Mouse (Mus musculus) embryonic facial prominence, embryonic 11.5 days (tissue): Measurements from ENCODE around the gene Mgea5. TPM values are rescaled to one million over a fixed set of nuclear protein-coding genes. Genes with fewer than 3 reads are reported as not detected.

Source experiments
- ATAC-seq: fragments of 200-750 bp; cut with Nextera tagmentation; replicated peaks from 2 replicates; pipeline ENCODE4 v1.8.0; 2017; ENCODE audit warnings: low read depth; ENCODE audit not compliant: insufficient number of reproducible peaks, low FRiP score, low TSS enrichment
- DNase-seq: peaks from one replicate; pipeline ENCODE4 v3.0.0-alpha.2; 2015; ENCODE audit warnings: low spot score
- H3K27ac ChIP-seq: fragments of 300-500 bp; sonication (generic); replicated peaks from 2 replicates; pipeline ENCODE4 v1.5.1; 2014; ENCODE audit warnings: mild to moderate bottlenecking, low read depth, low read length, control low read depth
- H3K27me3 ChIP-seq: fragments of 300-500 bp; sonication (generic); 2 replicates; pipeline ENCODE4 v1.6.1; 2014; ENCODE audit warnings: mild to moderate bottlenecking, low read length, moderate library complexity, mixed read lengths; ENCODE audit not compliant: control insufficient read depth, insufficient read depth
- H3K36me3 ChIP-seq: fragments of 300-500 bp; sonication (generic); replicated peaks from 2 replicates; pipeline ENCODE4 v1.6.1; 2014; ENCODE audit warnings: low read depth, mild to moderate bottlenecking, low read length, moderate library complexity, mixed read lengths; ENCODE audit not compliant: control insufficient read depth, insufficient read depth
- H3K4me1 ChIP-seq: fragments of 300-500 bp; sonication (generic); 2 replicates; pipeline ENCODE4 v1.6.1; 2014; ENCODE audit warnings: low read length, mixed read lengths; ENCODE audit not compliant: control insufficient read depth, insufficient read depth
- H3K4me2 ChIP-seq: fragments of 300-500 bp; sonication (generic); 2 replicates; pipeline ENCODE4 v1.6.1; 2014; ENCODE audit warnings: low read depth, mild to moderate bottlenecking, control low read depth, low read length, moderate library complexity
- H3K4me3 ChIP-seq: fragments of 300-500 bp; sonication (generic); 2 replicates; pipeline ENCODE4 v1.5.1; 2014; ENCODE audit warnings: low read depth, low read length, control low read depth
- H3K9ac ChIP-seq: fragments of 300-500 bp; sonication (generic); replicated peaks from 2 replicates; pipeline ENCODE4 v1.6.1; 2014; ENCODE audit warnings: mild to moderate bottlenecking, control low read depth, low read length
- H3K9me3 ChIP-seq: fragments of 300-500 bp; sonication (generic); replicated peaks from 2 replicates; pipeline ENCODE4 v1.6.1; 2016; ENCODE audit warnings: mild to moderate bottlenecking, low read length, inconsistent platforms, mixed read lengths; ENCODE audit not compliant: control insufficient read depth
- WGBS: fragments of 180-500 bp; shearing (Covaris S2); extraction: QIAGEN DNeasy Blood & Tissue Kit; methylation state at CpG from one replicate; pipeline ENCODE4 v1.1.7; 2014; 5-methylcytosine and 5-hydroxymethylcytosine counted together
- polyA plus RNA-seq: library from polyadenylated mRNA; unstranded; fragments of >200 nt; fragmentation: Nextera tagmentation; extraction: Ambion mirVana; gene quantifications from 2 replicates; pipeline ENCODE4 v1.2.1, GENCODE M21; 2014

Gene Mgea5
- polyA plus RNA-seq, 1 experiment from 2014 or later = 58.8 TPM

DNA sequence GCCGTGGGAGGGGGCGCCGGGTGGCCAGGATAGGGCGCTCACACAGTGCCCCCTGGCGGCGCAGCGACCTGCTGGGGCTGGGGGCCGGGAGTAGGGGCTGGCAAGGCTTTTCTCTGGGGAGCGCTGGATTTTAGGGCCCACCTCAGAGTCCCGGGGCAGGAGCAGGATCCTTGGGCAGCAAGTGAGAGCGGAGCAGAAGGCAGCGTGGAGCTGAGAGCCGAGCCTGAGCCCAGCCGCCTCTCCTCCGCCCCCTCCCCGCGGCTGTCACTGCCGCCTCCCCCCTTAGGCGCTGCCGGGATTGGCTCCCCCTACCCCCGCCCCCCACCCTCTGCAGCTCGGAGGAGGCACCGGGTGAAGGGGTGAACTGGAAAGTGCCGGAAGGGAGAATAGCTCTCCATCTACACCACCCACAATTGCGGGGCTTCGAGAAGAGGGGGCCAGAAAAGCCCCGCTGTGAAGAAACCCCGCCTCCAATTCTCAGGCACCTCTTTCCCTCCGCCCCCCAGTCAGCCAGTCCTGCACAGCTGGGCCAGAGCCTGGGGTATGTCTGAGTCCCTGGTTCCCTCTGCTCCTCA, 32.3 kb upstream of the Mgea5 start, which contains the start of gene Kcnip2:
Gene Kcnip2, minus strand, starts transcription at position 231 of the 575 bp plus-strand sequence.
- Histone ChIP-seq H3K27me3 (no peaks in the 10 kb centered on the region; the same call in 1 of the 2 replicates), H3K9me3 (no peaks in the 10 kb centered on the region), H3K4me2 (peak within 1 kb of the TSS; percentile 84), H3K4me1 (peaks cover 7% of the 10 kb centered on the region), H3K4me3 (peak within 1 kb of the TSS; percentile 23), H3K27ac (no peak within 1 kb of the TSS), H3K36me3 (no peaks in the 10 kb centered on the region; the same call in 1 of the 2 replicates), H3K9ac (peak within 1 kb of the TSS; percentile 45)
- DNase-seq (peak; percentile 70), ATAC-seq (peak; percentile 46; the same call in 1 of the 2 replicates)
- WGBS = 1% methylated on average over 22 of the region's 29 CpGs

DNA sequence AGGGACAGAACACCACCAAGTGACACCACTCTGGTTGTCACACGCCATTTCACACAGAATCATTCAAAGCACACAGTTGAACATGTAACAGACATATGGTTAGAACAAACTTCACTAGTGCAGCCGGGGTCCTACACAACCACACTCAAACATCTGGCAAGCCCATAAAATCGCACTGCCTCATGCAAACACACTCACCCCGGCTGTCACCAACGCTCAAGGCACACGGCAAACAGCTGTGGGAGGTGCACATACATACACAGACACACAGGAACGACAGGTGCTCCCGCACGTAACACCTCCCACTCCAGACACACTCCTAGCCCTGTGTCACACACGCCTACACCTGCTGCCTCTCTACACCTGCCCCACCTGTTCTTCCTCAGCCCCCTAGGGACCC, 31.5 kb upstream of the Mgea5 start:
- H3K4me2 ChIP-seq = no peak overlapping the region; the same call in 1 of the 2 replicates
- H3K36me3 ChIP-seq = no peaks in the 10 kb centered on the region; the same call in 1 of the 2 replicates
- 65% methylated on average over 10 of the region's 10 CpGs for WGBS
- H3K4me1 ChIP-seq = peaks cover 7% of the 10 kb centered on the region
- no peaks in the 10 kb centered on the region; the same call in 1 of the 2 replicates for H3K27me3 ChIP-seq
- H3K9ac ChIP-seq = no peak overlapping the region
- DNase-seq = no peak
- no peaks in the 10 kb centered on the region for H3K9me3 ChIP-seq
- H3K27ac ChIP-seq = no peak overlapping the region
- no peak for ATAC-seq
- H3K4me3 ChIP-seq = peak overlapping the region; percentile 23; the same call in 1 of the 2 replicates

DNA sequence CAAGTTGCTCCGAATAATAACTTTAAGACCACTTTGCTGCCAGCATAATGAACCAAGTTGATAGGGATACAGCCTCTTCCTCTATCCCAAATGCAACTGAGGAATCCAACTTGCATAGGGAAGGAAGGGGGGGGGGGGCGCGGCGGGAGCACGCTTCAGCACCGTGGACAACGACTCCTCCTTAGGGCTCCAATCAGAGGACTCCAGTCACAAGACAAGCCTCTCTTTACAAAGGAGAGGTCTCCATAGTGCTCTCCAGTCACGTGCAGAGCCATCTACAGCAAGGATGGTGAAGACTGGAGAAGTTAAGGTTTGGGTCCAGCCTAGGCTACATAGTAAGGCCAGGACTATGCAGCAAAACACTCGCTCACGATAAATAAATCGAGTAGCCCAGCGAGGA, 30.2 kb upstream of the Mgea5 start:
- H3K4me3 ChIP-seq = no peak overlapping the region
- no peak overlapping the region for H3K27ac ChIP-seq
- no peak overlapping the region for H3K9ac ChIP-seq
- DNase-seq (peak; percentile 75), ATAC-seq (0 out of 2 replicates have a peak, but pooled peaks have one; percentile 11)
- H3K4me2 ChIP-seq = no peak overlapping the region
- WGBS = 11% methylated on average over 12 of the region's 12 CpGs
- no peaks in the 10 kb centered on the region; the same call in 1 of the 2 replicates for H3K36me3 ChIP-seq
- no peaks in the 10 kb centered on the region for H3K9me3 ChIP-seq
- no peaks in the 10 kb centered on the region; the same call in 1 of the 2 replicates for H3K27me3 ChIP-seq
- H3K4me1 ChIP-seq = peaks cover 7% of the 10 kb centered on the region

DNA sequence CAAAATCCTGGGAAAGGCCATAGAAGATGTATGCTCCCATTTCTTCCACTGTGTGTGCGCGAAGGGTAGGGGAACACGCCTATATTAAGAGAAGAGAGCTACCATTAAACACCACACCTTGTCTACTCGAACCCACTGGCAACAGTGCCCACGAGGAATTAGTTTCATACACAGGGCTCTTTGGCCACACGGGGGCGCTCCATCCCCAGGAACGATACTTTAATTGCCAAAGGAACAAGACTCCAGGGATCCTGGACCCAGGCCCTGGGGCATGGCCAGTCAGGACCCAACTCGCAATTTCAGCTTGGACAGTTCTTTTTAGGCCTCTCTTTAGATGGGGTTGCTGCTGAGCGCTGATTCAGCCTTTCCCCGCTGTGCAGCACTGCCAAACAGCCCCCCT, 29.6 kb upstream of the Mgea5 start:
- H3K27me3 ChIP-seq = no peaks in the 10 kb centered on the region; the same call in 1 of the 2 replicates
- H3K4me1 ChIP-seq = peaks cover 7% of the 10 kb centered on the region
- H3K4me2 ChIP-seq = no peak overlapping the region
- H3K27ac ChIP-seq = no peak overlapping the region
- ATAC-seq = no peak
- no peak overlapping the region for H3K4me3 ChIP-seq
- 7% methylated on average over 11 of the region's 11 CpGs for WGBS
- no peak overlapping the region for H3K9ac ChIP-seq
- no peaks in the 10 kb centered on the region; the same call in 1 of the 2 replicates for H3K36me3 ChIP-seq
- H3K9me3 ChIP-seq = no peaks in the 10 kb centered on the region
- peak; percentile 82 for DNase-seq

DNA sequence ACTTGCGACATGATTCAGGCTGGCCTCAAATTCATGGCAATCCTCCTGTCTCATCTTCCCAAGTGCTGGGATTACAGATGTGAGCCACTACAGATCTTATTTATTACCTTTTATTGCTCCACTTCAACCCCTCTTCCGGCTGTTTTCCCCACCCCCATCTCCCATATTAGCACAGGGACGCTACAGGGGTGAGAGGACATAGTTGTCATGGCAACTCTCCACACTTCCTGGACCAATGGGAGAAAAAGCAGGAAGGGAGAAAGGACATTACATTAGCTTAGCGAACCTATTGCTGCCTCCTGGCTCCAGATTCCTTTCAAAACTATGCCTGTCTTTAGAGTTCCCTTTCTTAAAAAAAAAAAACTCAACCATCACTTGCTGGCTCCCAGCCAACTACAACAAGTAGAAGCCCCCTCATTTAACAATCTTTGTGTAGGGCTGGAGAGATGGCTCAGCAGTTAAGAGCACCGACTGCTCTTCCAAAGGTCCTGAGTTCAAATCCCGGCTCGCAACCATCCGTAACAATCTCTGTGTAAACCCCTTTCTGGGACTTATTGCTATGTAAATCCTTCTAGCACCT, 29.1 kb upstream of the Mgea5 start:
- no peak overlapping the region for H3K9ac ChIP-seq
- no peaks in the 10 kb centered on the region; the same call in 1 of the 2 replicates for H3K27me3 ChIP-seq
- H3K4me2 ChIP-seq = no peak overlapping the region
- no peak overlapping the region for H3K27ac ChIP-seq
- ATAC-seq = no peak
- no peak for DNase-seq
- no peaks in the 10 kb centered on the region for H3K9me3 ChIP-seq
- 21% methylated on average over 8 of the region's 8 CpGs for WGBS
- no peak overlapping the region for H3K4me3 ChIP-seq
- H3K36me3 ChIP-seq = no peaks in the 10 kb centered on the region
- peaks cover 7% of the 10 kb centered on the region for H3K4me1 ChIP-seq

DNA sequence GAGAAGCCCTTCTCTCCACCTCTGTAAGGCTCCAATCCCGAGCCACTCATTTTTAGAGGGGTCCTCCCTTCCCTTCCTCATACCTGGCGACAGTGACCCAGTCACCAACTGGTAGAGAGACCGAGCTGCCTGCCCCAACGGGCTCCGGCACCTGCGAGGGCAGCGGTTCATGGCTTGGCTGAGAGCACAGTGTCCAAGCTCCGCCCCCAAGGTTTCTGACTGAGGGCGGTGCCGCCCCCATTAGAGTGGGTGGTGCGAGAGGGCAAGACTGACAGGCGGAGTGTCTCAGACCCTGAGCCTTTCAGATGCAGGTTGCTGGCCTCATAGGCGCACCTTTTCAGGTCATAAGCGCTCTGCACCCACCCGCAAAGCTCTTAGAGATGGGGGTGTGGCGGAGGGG, 28.5 kb upstream of the Mgea5 start:
- no peak for ATAC-seq
- Histone ChIP-seq H3K9ac (no peak overlapping the region), H3K36me3 (no peaks in the 10 kb centered on the region), H3K4me2 (peak overlapping the region; percentile 34), H3K4me3 (no peak overlapping the region), H3K9me3 (no peaks in the 10 kb centered on the region), H3K4me1 (peaks cover 7% of the 10 kb centered on the region), H3K27me3 (no peaks in the 10 kb centered on the region; the same call in 1 of the 2 replicates), H3K27ac (no peak overlapping the region)
- DNase-seq = peak; percentile 48
- whole genome bisulfite sequencing = 1% methylated on average over 16 of the region's 16 CpGs

DNA sequence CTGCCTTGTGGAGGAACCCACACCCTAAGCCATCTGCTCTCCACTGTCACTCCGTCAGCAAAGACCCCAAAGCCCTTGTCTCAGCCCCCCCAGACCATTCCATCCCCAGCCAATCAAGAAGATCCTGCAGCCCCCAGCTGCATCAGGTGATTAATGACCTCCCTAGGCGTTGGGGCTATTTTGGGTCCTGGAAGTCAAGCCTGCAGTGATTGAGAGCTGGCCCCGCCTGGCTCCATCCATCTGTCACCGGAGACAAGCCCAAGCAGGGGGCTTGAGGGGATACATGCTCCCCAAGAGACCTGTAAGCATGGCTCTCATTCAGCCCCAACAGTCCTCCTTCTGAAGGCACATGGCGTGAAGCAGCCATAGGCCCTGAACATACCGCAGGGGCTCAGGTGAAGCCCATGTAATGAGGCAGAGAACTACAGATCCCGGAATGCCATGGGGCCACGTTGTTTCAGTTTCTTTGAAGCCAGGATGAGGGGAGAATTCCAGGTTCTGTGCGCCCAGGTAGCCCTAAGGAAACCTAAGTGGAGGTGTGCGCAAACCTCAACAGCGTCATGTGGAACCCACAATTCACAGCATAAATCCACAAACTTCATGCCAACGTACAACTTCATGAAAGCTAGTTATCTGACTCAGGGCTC, 27.5 kb upstream of the Mgea5 start:
- H3K9me3 ChIP-seq = no peaks in the 10 kb centered on the region
- H3K27ac ChIP-seq = no peak overlapping the region
- no peaks in the 10 kb centered on the region for H3K36me3 ChIP-seq
- DNase-seq (no peak), ATAC-seq (no peak)
- H3K4me1 ChIP-seq = peaks cover 4% of the 10 kb centered on the region
- no peaks in the 10 kb centered on the region; the same call in 1 of the 2 replicates for H3K27me3 ChIP-seq
- no peak overlapping the region for H3K4me3 ChIP-seq
- H3K4me2 ChIP-seq = no peak overlapping the region
- no peak overlapping the region for H3K9ac ChIP-seq
- 69% methylated on average over 12 of the region's 12 CpGs for WGBS

DNA sequence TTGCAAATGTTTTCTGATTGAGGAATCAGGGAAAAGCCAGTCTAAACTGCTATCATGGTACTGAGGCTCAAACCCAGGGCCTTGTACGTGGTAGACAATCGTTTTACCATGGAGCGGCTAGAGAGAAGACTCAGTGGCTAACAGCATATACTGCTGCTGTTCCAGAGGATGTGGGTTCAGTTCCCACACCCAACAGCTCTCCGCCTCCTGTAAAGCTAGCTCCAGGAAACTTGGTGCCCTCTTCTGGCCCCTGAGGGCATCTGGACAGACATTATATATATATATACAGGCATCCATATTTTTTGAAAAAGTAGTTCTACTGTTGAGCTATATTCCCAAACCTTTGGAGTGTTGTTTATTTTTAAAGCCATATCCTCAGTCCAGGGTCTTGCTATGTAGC, 24.1 kb upstream of the Mgea5 start:
- 94% methylated on average over 4 of the region's 4 CpGs for WGBS
- ATAC-seq = no peak

More for the DNA sequence above, 24.1 kb upstream of the Mgea5 start:
- H3K9me3 ChIP-seq = no peaks in the 10 kb centered on the region
- no peaks in the 10 kb centered on the region; the same call in 1 of the 2 replicates for H3K4me1 ChIP-seq
- H3K36me3 ChIP-seq = no peaks in the 10 kb centered on the region
- no peak overlapping the region for H3K9ac ChIP-seq
- no peak overlapping the region for H3K4me3 ChIP-seq
- no peak overlapping the region for H3K4me2 ChIP-seq
- no peak for DNase-seq
- no peak overlapping the region for H3K27ac ChIP-seq
- no peaks in the 10 kb centered on the region for H3K27me3 ChIP-seq
